Mouse (Mus musculus): ENCODE measurements at regions not wholly inside any gene's neighbourhood (a gene's known extent, or its start where the extent isn't known, plus 50 kb on each side); places are given as distances from the start of the nearest gene placed in this dataset.

DNA sequence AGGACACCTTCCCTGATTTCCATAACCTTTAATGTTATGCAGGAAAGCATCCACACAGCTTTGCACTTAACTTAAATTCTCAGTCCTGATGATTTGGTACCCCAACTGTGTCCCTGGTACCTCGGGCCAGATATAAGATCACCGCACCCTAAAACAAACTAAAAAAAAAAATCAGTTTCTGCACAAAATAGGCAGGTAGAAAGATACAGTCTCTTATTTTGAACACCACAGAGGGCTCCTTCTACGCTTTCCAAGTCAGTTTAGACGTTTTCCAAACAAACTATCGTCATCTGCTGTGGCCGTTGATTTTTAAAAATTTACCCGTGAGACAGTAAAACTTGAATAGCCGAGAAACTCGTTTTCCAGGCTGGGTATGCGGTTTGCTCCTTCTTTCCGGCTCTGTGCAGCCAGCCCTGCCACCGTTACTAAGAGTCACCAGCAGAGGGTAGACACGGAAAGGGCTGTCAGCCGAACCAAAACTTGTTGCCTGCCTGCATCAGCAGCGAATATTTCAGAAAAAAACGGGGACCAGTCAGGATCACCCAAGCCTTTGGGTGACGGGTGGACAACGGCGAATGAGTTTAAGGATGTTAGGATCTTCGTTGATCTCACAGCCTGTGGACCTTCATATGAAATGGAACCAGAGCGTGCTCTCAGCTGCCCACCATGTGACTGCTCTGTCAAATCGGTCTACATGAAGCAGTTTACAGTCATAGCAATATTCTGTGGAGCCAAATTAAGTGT lies 74.4 kb upstream of the Gpc5 start:
- H3K27me3 ChIP-seq = no peaks in the 10 kb centered on the region
- no peaks in the 10 kb centered on the region for H3K4me1 ChIP-seq (replicated peaks)
- 11% methylated on average over 22 of the region's 22 CpGs for WGBS (ENCODE audit: insufficient replicate concordance)
- peak overlapping the region; percentile 35 for H3K4me3 ChIP-seq (replicated peaks)
- ATAC-seq (ENCODE audit: insufficient read depth) = no peak
- no peak overlapping the region for H3K9ac ChIP-seq
- H3K27ac ChIP-seq (replicated peaks) = no peak overlapping the region
- H3K36me3 ChIP-seq (replicated peaks) = no peaks in the 10 kb centered on the region
- no peaks in the 10 kb centered on the region for H3K9me3 ChIP-seq (replicated peaks)
- peak overlapping the region; percentile 56 for H3K4me2 ChIP-seq

- no peak overlapping the region for H3K9ac ChIP-seq
- no peaks in the 10 kb centered on the region for H3K36me3 ChIP-seq (replicated peaks)
- H3K4me2 ChIP-seq = no peak overlapping the region
- H3K27me3 ChIP-seq = no peaks in the 10 kb centered on the region
- ATAC-seq (ENCODE audit: insufficient read depth) = no peak
- WGBS (ENCODE audit: insufficient replicate concordance) = 72% methylated on average over 7 of the region's 7 CpGs
- H3K4me3 ChIP-seq (replicated peaks) = no peak overlapping the region
- H3K27ac ChIP-seq (replicated peaks) = no peak overlapping the region
- no peaks in the 10 kb centered on the region for H3K4me1 ChIP-seq (replicated peaks)
- no peaks in the 10 kb centered on the region for H3K9me3 ChIP-seq (replicated peaks)
These were observed 64.0 kb upstream of the Gpc5 start for GRCm38 (mm10) chr14:115028011-115028410.

DNA sequence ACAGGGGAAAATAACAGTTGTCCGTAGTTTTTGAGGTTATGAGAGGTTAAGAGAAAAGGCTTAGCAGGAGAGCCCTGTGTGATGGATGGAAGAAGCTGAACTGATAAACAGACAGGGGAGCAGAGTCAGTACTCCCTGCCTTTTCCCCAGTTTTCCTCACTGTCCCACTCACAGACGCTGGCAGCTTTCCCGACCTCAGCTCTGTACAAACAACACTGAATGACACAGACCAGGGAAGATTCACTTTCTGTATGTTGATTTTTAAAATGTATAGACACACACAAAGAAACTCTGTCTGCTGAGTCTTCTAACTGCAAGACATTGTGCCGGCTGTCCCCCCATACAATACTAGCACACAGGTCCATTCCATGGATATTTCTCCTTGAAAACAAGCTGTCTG lies 60.3 kb upstream of the Gpc5 start:
- Histone ChIP-seq H3K36me3 (replicated peaks) (no peaks in the 10 kb centered on the region), H3K9ac (no peak overlapping the region), H3K4me1 (replicated peaks) (no peaks in the 10 kb centered on the region), H3K9me3 (replicated peaks) (no peaks in the 10 kb centered on the region), H3K27ac (replicated peaks) (no peak overlapping the region), H3K4me3 (replicated peaks) (no peak overlapping the region), H3K4me2 (no peak overlapping the region), H3K27me3 (no peaks in the 10 kb centered on the region)
- 55% methylated on average over 4 of the region's 4 CpGs for WGBS (ENCODE audit: insufficient replicate concordance)
- ATAC-seq (ENCODE audit: insufficient read depth) = no peak

- Histone ChIP-seq H3K9ac (no peak overlapping the region), H3K9me3 (replicated peaks) (no peaks in the 10 kb centered on the region), H3K27me3 (no peaks in the 10 kb centered on the region), H3K4me1 (replicated peaks) (no peaks in the 10 kb centered on the region), H3K36me3 (replicated peaks) (no peaks in the 10 kb centered on the region), H3K4me3 (replicated peaks) (no peak overlapping the region), H3K27ac (replicated peaks) (no peak overlapping the region), H3K4me2 (no peak overlapping the region)
- no peak for ATAC-seq (ENCODE audit: insufficient read depth)
- WGBS (ENCODE audit: insufficient replicate concordance) = 45% methylated on average over 5 of the region's 5 CpGs
These were observed 58.5 kb upstream of the Gpc5 start for GRCm38 (mm10) chr14:115033375-115033969.

DNA sequence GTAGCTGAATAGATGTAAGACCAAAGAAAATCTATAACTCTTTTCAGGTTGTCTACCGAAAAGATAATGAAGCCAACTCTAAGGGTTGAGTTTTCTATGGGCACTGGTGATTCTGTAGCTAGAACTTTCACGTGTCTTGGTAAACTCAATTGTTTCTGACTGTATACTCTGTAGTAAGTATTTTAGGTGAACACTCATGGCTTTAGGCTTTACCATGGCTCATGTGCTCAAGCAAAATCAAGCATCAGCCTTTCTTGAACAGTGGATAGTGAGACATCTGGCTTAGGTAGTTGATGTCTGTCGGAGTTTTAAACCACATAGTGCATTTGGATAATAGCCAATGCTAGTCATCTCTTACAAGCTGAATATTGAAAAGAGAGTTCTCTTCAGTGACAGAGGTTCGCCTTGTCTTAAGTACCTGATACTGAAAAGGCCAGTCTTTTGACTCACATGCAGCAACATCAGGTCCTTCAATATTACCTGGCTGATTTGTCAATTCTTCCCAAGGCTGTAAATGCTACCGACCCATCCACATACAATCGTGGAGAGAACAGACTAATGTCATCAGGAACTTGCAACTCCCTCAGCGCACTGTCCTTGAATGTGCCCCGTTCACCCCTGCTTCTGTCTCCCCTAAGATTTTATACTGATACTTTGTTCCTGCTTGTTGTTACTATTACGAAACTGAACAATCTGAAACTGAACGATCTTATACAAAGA lies 57.1 kb upstream of the Gpc5 start:
- Histone ChIP-seq H3K9me3 (replicated peaks) (no peaks in the 10 kb centered on the region), H3K4me3 (replicated peaks) (no peak overlapping the region), H3K27ac (replicated peaks) (no peak overlapping the region), H3K4me2 (no peak overlapping the region), H3K36me3 (replicated peaks) (no peaks in the 10 kb centered on the region), H3K4me1 (replicated peaks) (peaks cover 2% of the 10 kb centered on the region; the same call in 1 of the 2 replicates), H3K27me3 (peaks cover 5% of the 10 kb centered on the region; the same call in 1 of the 2 replicates), H3K9ac (no peak overlapping the region)
- 70% methylated on average over 10 of the region's 10 CpGs for WGBS (ENCODE audit: insufficient replicate concordance)
- ATAC-seq (ENCODE audit: insufficient read depth) = no peak

DNA sequence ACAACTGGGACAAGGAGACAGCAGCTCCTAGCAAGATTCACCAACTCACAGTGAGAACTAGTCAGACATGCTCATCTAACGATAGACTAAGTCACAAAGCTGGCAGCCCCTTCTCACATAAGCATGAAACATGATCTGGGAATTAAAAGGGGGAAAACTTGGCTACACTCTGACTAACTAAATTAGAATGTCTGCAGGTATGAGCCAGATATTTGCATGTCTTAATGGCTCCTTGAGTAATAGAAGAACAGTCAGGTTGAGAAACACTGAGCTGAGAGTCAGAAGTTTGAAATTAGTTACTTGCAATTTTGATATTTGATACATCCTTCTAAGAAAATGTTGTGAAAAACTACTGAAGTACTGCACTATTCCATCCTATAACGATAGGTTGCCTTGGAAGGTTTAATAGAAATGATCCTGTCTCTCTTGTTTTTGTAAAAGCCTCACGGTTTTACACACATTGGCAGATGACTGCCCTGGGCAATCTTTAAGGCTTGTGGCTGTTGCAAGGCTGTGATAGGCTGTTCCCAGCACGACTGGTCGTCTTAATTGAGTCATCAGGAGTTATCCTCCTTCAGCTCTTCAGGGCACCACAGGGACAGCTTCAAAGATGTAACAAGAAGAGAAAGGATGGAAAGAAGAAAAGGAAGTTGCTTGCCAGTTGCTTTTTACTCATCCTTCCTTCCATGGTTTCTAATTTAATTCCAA lies 54.8 kb upstream of the Gpc5 start:
- Histone ChIP-seq H3K9me3 (replicated peaks) (no peaks in the 10 kb centered on the region), H3K36me3 (replicated peaks) (no peaks in the 10 kb centered on the region), H3K27ac (replicated peaks) (no peak overlapping the region), H3K4me2 (no peak overlapping the region), H3K4me1 (replicated peaks) (peaks cover 11% of the 10 kb centered on the region), H3K4me3 (replicated peaks) (no peak overlapping the region), H3K9ac (no peak overlapping the region), H3K27me3 (peaks cover 5% of the 10 kb centered on the region; the same call in 1 of the 2 replicates)
- no peak for ATAC-seq (ENCODE audit: insufficient read depth)
- 48% methylated on average over 5 of the region's 5 CpGs for WGBS (ENCODE audit: insufficient replicate concordance)

GRCm38 (mm10) chr14:115038788-115039187 lies 53.2 kb upstream of the Gpc5 start:
- peaks cover 6% of the 10 kb centered on the region for H3K36me3 ChIP-seq (replicated peaks)
- peaks cover 5% of the 10 kb centered on the region; the same call in 1 of the 2 replicates for H3K27me3 ChIP-seq
- H3K9ac ChIP-seq = no peak overlapping the region
- H3K4me1 ChIP-seq (replicated peaks) = peaks cover 24% of the 10 kb centered on the region
- no peak overlapping the region for H3K4me2 ChIP-seq
- no peak overlapping the region for H3K4me3 ChIP-seq (replicated peaks)
- H3K27ac ChIP-seq (replicated peaks) = no peak overlapping the region
- ATAC-seq (ENCODE audit: insufficient read depth) = no peak
- H3K9me3 ChIP-seq (replicated peaks) = no peaks in the 10 kb centered on the region
- 74% methylated on average over 5 of the region's 5 CpGs for WGBS (ENCODE audit: insufficient replicate concordance)

GRCm38 (mm10) chr14:115039524-115039923 lies 52.5 kb upstream of the Gpc5 start:
- 58% methylated on average over 5 of the region's 5 CpGs for WGBS (ENCODE audit: insufficient replicate concordance)
- ATAC-seq (ENCODE audit: insufficient read depth) = no peak
- peaks cover 13% of the 10 kb centered on the region for H3K36me3 ChIP-seq (replicated peaks)
- H3K4me1 ChIP-seq (replicated peaks) = peaks cover 30% of the 10 kb centered on the region
- peak overlapping the region; percentile 96; the same call in 1 of the 2 replicates for H3K4me2 ChIP-seq
- H3K4me3 ChIP-seq (replicated peaks) = no peak overlapping the region
- no peak overlapping the region for H3K27ac ChIP-seq (replicated peaks)
- H3K9ac ChIP-seq = no peak overlapping the region
- H3K27me3 ChIP-seq = peaks cover 5% of the 10 kb centered on the region; the same call in 1 of the 2 replicates
- H3K9me3 ChIP-seq (replicated peaks) = no peaks in the 10 kb centered on the region

DNA sequence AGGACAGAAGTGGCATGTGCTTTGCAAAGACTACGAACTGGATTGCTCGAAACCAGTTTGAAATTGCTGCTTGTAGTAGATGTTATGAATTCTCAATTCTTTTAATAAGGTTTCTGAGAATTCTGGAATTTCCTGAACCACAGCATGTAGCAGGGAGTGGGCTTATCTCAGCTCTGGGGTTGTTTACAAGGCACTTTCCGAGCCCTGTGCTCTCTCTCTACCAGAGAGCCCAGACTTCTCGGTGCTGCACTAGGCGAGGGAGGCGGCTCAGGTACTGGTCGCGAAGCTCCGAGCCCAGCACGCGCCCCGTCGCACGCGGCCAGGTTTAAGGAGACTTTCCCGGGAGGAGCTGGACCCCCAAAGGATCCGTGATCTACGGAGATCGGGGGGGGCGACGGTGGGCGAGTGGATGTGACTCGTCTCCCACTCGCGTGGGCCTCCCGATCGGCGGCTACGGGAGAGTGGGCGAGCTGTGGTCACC lies 51.9 kb upstream of the Gpc5 start:
- H3K4me3 ChIP-seq (replicated peaks) = peak overlapping the region; percentile 82
- peak overlapping the region; percentile 96 for H3K4me2 ChIP-seq
- peak overlapping the region; percentile 66 for H3K9ac ChIP-seq
- peaks cover 5% of the 10 kb centered on the region; the same call in 1 of the 2 replicates for H3K27me3 ChIP-seq
- peak; percentile 37 for ATAC-seq (ENCODE audit: insufficient read depth)
- peak overlapping the region; percentile 74 for H3K27ac ChIP-seq (replicated peaks)
- peaks cover 30% of the 10 kb centered on the region for H3K4me1 ChIP-seq (replicated peaks)
- peaks cover 19% of the 10 kb centered on the region for H3K36me3 ChIP-seq (replicated peaks)
- under 1% methylated on average over 30 of the region's 30 CpGs for WGBS (ENCODE audit: insufficient replicate concordance)
- H3K9me3 ChIP-seq (replicated peaks) = no peaks in the 10 kb centered on the region

- H3K4me1 ChIP-seq (replicated peaks) = peaks cover 30% of the 10 kb centered on the region
- H3K4me3 ChIP-seq (replicated peaks) = peak overlapping the region; percentile 82
- ATAC-seq (ENCODE audit: insufficient read depth) = peak; percentile 85
- H3K36me3 ChIP-seq (replicated peaks) = peaks cover 25% of the 10 kb centered on the region
- H3K9me3 ChIP-seq (replicated peaks) = no peaks in the 10 kb centered on the region
- under 1% methylated on average over 92 of the region's 94 CpGs for WGBS (ENCODE audit: insufficient replicate concordance)
- H3K27ac ChIP-seq (replicated peaks) = peak overlapping the region; percentile 87
- peak overlapping the region; percentile 96 for H3K4me2 ChIP-seq
- H3K27me3 ChIP-seq = peaks cover 5% of the 10 kb centered on the region; the same call in 1 of the 2 replicates
- peak overlapping the region; percentile 83 for H3K9ac ChIP-seq
These were observed 51.3 kb upstream of the Gpc5 start for GRCm38 (mm10) chr14:115040578-115041206.
